Mouse (Mus musculus): ENCODE results near the gene Dip2b.

DNA sequence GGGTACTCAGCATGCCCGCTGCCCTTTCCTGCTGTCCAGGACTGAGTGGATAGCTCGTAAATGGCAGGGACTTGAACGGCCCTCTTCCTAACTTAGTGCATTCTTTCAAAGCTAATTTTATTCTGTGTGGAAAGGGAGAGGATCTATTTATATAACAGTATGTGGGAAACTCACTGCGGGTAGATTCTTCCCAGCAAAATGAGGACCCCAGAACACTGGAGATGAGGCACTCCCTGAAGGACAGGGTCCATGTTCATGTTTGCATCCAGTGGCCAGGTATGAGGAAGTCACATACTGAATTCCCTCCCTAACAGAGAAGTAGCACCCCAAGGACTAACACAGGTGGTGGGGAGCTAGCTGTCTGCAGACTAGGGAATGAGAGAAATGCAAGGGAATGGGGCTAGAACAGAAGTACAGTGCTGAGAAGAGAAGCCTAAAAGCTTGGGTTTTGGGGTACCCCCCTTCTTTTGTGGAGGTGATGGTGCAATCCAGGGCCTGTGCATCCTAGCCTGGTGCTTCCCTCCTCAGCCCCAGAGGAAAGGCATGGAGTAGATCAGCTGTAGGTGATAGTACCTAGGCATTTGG, 164.1 kb downstream of the Dip2b start:
- TF ChIP-seq CTCF (IDR thresholded peaks at IDR 0.05; ENCODE audit: low read depth) (no peak), EP300 (IDR thresholded peaks at IDR 0.05; ENCODE audit: low read depth) (no peak)

All from liver, postnatal 0 days (tissue).